ENCODE assay signal across 12 mouse cellular contexts in the genomic region with DNA sequence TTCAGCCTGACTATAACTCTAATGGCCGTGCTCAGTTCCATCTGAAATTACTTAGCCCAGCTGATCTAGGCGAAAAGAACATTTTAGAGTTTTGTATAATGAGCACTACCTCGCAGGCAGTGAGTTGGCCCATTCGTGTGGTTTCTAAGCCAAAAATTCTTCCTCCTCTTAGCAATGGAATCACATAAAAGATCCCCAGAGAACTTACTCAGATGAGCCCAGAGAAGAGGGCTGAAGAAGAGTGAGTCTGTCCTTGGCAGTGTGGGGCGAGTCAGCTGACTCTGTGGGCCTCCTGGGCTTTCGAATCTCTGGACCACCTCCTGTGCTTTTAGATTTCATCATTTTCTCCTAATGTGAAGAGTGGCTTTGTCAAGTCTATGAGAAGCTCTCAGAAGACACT.
DNase-seq lines count a peak whose midpoint lies in the region; ATAC-seq lines count a peak whose summit lies in the region.
"Had no signal": no experiment of that assay in that cellular context is flagged by ENCODE, and none has a peak within 500 bp of the region (broad histone marks: within the 10 kb centered on the region; RNA-seq: fewer than 3 reads in every experiment).

No protein-coding gene starts in this region.

- 86% methylated on average over 6 of the region's 6 CpGs for WGBS in kidney, embryonic 15.5 days
- 82% methylated on average over 6 of the region's 6 CpGs for WGBS in intestine, embryonic 15.5 days

- no peaks in the 10 kb centered on the region for H3K36me3 ChIP-seq in kidney, embryonic 15.5 days
- no peaks in the 10 kb centered on the region for H3K36me3 ChIP-seq in intestine, embryonic 15.5 days
- H3K36me3 ChIP-seq: forebrain, embryonic 10.5 days had no signal

- no peak overlapping the region for H3K9ac ChIP-seq in kidney, embryonic 15.5 days
- no peak overlapping the region for H3K9ac ChIP-seq in intestine, embryonic 15.5 days

- H3K9me3 ChIP-seq in kidney, embryonic 15.5 days (replicated peaks), result no peaks in the 10 kb centered on the region
- no peaks in the 10 kb centered on the region for H3K9me3 ChIP-seq in intestine, embryonic 15.5 days
- H3K9me3 ChIP-seq: forebrain, embryonic 10.5 days had no signal

- H3K4me2 ChIP-seq in kidney, embryonic 15.5 days, result no peak overlapping the region
- no peak overlapping the region for H3K4me2 ChIP-seq in intestine, embryonic 15.5 days (replicated peaks)

- H3K27ac ChIP-seq in kidney, embryonic 15.5 days, result no peak overlapping the region
- H3K27ac ChIP-seq in intestine, embryonic 15.5 days, result no peak overlapping the region
- H3K27ac ChIP-seq: forebrain, embryonic 10.5 days had no signal

- DNase-seq in frontal cortex, postnatal 36 days (ENCODE audit: low spot score in 2 of 2), result peak; percentile 6 to 36
- DNase-seq in frontal cortex, postnatal 10 days (ENCODE audit: low spot score in 2 of 2), result no peak
- peak; percentile 8 for DNase-seq in right cerebral cortex, adult 18-20 months
- no peak for DNase-seq in right cerebral cortex, postnatal 14 days
- peak; percentile 24 to 72 for DNase-seq in gastrocnemius, postnatal 4 days (ENCODE audit: low spot score in 2 of 2)
- peak; percentile 46 for DNase-seq in testis, postnatal 10 days (ENCODE audit: low spot score)
- DNase-seq: B cell, adult 2 months; embryo, embryonic 11 days; lung, postnatal 10 days had no signal

- ATAC-seq in kidney, embryonic 15.5 days (replicated peaks; ENCODE audit: low FRiP score), result no peak
- no peak for ATAC-seq in intestine, embryonic 15.5 days

- H3K4me1 ChIP-seq in kidney, embryonic 15.5 days, result no peaks in the 10 kb centered on the region
- no peaks in the 10 kb centered on the region for H3K4me1 ChIP-seq in intestine, embryonic 15.5 days (replicated peaks)
- H3K4me1 ChIP-seq: forebrain, embryonic 10.5 days had no signal

- no peak overlapping the region for H3K4me3 ChIP-seq in kidney, embryonic 15.5 days (replicated peaks)
- no peak overlapping the region for H3K4me3 ChIP-seq in intestine, embryonic 15.5 days (replicated peaks)
- H3K4me3 ChIP-seq: forebrain, embryonic 10.5 days had no signal

- H3K27me3 ChIP-seq in kidney, embryonic 15.5 days, result no peaks in the 10 kb centered on the region
- no peaks in the 10 kb centered on the region for H3K27me3 ChIP-seq in intestine, embryonic 15.5 days (replicated peaks)

Comparison
In these comparisons a context has a peak if more than half of its experiments do, and no peak if none do; other contexts are left out.
1. DNase-seq: peak in frontal cortex, postnatal 36 days (2 of 2), right cerebral cortex, adult 18-20 months (single experiment), gastrocnemius, postnatal 4 days (2 of 2) and testis, postnatal 10 days (single experiment); none in frontal cortex, postnatal 10 days (0 of 2) and right cerebral cortex, postnatal 14 days (single experiment).